Mouse (Mus musculus): Measurements from ENCODE around the gene Kank2. TPM values are rescaled to one million over a fixed set of nuclear protein-coding genes. Genes with fewer than 3 reads are reported as not detected.
A peak's percentile ranks its signal among the peaks of the same experiment; 100 is the strongest.
"Not testable (repeated sequence)": the region's sequence is repeated elsewhere in the genome, so short reads cannot be mapped to it uniquely, and the experiment has no call there.

The Kank2 gene
- total RNA-seq, 2 experiments from 2014 or later: 6.3 to 7.4 TPM

- peak; percentile 39 to 73 for DNase-seq (ENCODE audit: extremely low spot score in 1 of 2, low spot score in 1 of 2)
Observed at GRCm38 (mm10) chr9:21786906-21787305, 11.6 kb downstream of the Kank2 start.

GRCm38 (mm10) chr9:21786309-21786708, 12.2 kb downstream of the Kank2 start:
- DNase-seq (ENCODE audit: extremely low spot score in 1 of 2, low spot score in 1 of 2): not testable (repeated sequence)

GRCm38 (mm10) chr9:21784517-21785307, 13.8 kb downstream of the Kank2 start:
- no peak for DNase-seq (ENCODE audit: extremely low spot score in 1 of 2, low spot score in 1 of 2)

GRCm38 (mm10) chr9:21781657-21782468, 16.7 kb downstream of the Kank2 start:
- no peak for DNase-seq (ENCODE audit: extremely low spot score in 1 of 2, low spot score in 1 of 2)

- DNase-seq (ENCODE audit: extremely low spot score in 1 of 2, low spot score in 1 of 2): no peak
Observed at GRCm38 (mm10) chr9:21777726-21778125, 20.8 kb downstream of the Kank2 start.

- DNase-seq (ENCODE audit: extremely low spot score in 1 of 2, low spot score in 1 of 2): no peak
Observed at GRCm38 (mm10) chr9:21774353-21774752, 24.2 kb downstream of the Kank2 start.

GRCm38 (mm10) chr9:21773396-21773795, 25.1 kb downstream of the Kank2 start:
- DNase-seq (ENCODE audit: extremely low spot score in 1 of 2, low spot score in 1 of 2): not testable (repeated sequence)

GRCm38 (mm10) chr9:21769558-21770183, 28.9 kb downstream of the Kank2 start:
- DNase-seq (ENCODE audit: extremely low spot score in 1 of 2, low spot score in 1 of 2): no peak

GRCm38 (mm10) chr9:21768511-21769411, 29.8 kb downstream of the Kank2 start:
- no peak for DNase-seq (ENCODE audit: extremely low spot score in 1 of 2, low spot score in 1 of 2)

- DNase-seq (ENCODE audit: extremely low spot score in 1 of 2, low spot score in 1 of 2): no peak
Observed at GRCm38 (mm10) chr9:21767896-21768295, 30.6 kb downstream of the Kank2 start.

GRCm38 (mm10) chr9:21764084-21764999, 34.2 kb downstream of the Kank2 start:
- DNase-seq (ENCODE audit: extremely low spot score in 1 of 2, low spot score in 1 of 2): no peak

GRCm38 (mm10) chr9:21762135-21762534, 36.4 kb downstream of the Kank2 start:
- DNase-seq (ENCODE audit: extremely low spot score in 1 of 2, low spot score in 1 of 2): no peak

GRCm38 (mm10) chr9:21760155-21761088, 38.1 kb downstream of the Kank2 start, which contains the start of gene Spc24:
TSS of gene Spc24 (minus strand) at chr9:21760303.
- peak; percentile 87 to 94 for DNase-seq (ENCODE audit: extremely low spot score in 1 of 2, low spot score in 1 of 2)

GRCm38 (mm10) chr9:21759718-21760117, 38.8 kb downstream of the Kank2 start:
- DNase-seq (ENCODE audit: extremely low spot score in 1 of 2, low spot score in 1 of 2): no peak

- DNase-seq (ENCODE audit: extremely low spot score in 1 of 2, low spot score in 1 of 2): no peak
Observed at GRCm38 (mm10) chr9:21758576-21759529, 39.7 kb downstream of the Kank2 start.

GRCm38 (mm10) chr9:21754516-21755321, 43.8 kb downstream of the Kank2 start:
- no peak for DNase-seq (ENCODE audit: extremely low spot score in 1 of 2, low spot score in 1 of 2)
